Mouse (Mus musculus): ENCODE measurements around the gene Itpkb. TPM values are rescaled to one million over a fixed set of nuclear protein-coding genes. Genes with fewer than 3 reads are reported as not detected.

Itpkb gene
- polyA plus RNA-seq, 1 experiment = 12.5 TPM

GRCm38 (mm10) chr1:180401725-180402124 is 71.4 kb downstream of the Itpkb start:
- Histone ChIP-seq H3K27ac (ENCODE audit: insufficient read depth, low read length) (no peak overlapping the region), H3K4me1 (ENCODE audit: control insufficient read depth, insufficient read depth, low read length) (peaks cover 16% of the 10 kb centered on the region), H3K4me3 (ENCODE audit: insufficient read depth, low read length) (no peak overlapping the region)
- no peak for TF ChIP-seq CTCF (IDR thresholded peaks at IDR 0.05; ENCODE audit: borderline replicate concordance, insufficient read depth, low read length)
- TF ChIP-seq POLR2A (IDR thresholded peaks at IDR 0.05; ENCODE audit: low read depth, low read length) = no peak

GRCm38 (mm10) chr1:180402481-180403081 is 72.3 kb downstream of the Itpkb start:
- TF ChIP-seq POLR2A (IDR thresholded peaks at IDR 0.05; ENCODE audit: low read depth, low read length) (no peak), CTCF (IDR thresholded peaks at IDR 0.05; ENCODE audit: borderline replicate concordance, insufficient read depth, low read length) (no peak)
- peaks cover 16% of the 10 kb centered on the region for H3K4me1 ChIP-seq (ENCODE audit: control insufficient read depth, insufficient read depth, low read length)
- H3K27ac ChIP-seq (ENCODE audit: insufficient read depth, low read length) = no peak overlapping the region
- H3K4me3 ChIP-seq (ENCODE audit: insufficient read depth, low read length) = no peak overlapping the region

- H3K4me3 ChIP-seq (ENCODE audit: insufficient read depth, low read length) = no peak overlapping the region
- TF ChIP-seq POLR2A (IDR thresholded peaks at IDR 0.05; ENCODE audit: low read depth, low read length) (no peak), CTCF (IDR thresholded peaks at IDR 0.05; ENCODE audit: borderline replicate concordance, insufficient read depth, low read length) (no peak)
- H3K4me1 ChIP-seq (ENCODE audit: control insufficient read depth, insufficient read depth, low read length) = peaks cover 16% of the 10 kb centered on the region
- H3K27ac ChIP-seq (ENCODE audit: insufficient read depth, low read length) = 0 out of 2 replicates have a peak overlapping the region, but pooled peaks have one; percentile 3
Measured at GRCm38 (mm10) chr1:180403357-180403693, 73.0 kb downstream of the Itpkb start.

- Histone ChIP-seq H3K4me3 (ENCODE audit: insufficient read depth, low read length) (no peak overlapping the region), H3K4me1 (ENCODE audit: control insufficient read depth, insufficient read depth, low read length) (peaks cover 16% of the 10 kb centered on the region)
- no peak for TF ChIP-seq POLR2A (IDR thresholded peaks at IDR 0.05; ENCODE audit: low read depth, low read length)
- no peak for TF ChIP-seq CTCF (IDR thresholded peaks at IDR 0.05; ENCODE audit: borderline replicate concordance, insufficient read depth, low read length)
Measured at GRCm38 (mm10) chr1:180403694-180404606, 73.7 kb downstream of the Itpkb start.

GRCm38 (mm10) chr1:180404706-180405105 is 74.4 kb downstream of the Itpkb start:
- Histone ChIP-seq H3K27ac (ENCODE audit: insufficient read depth, low read length) (no peak overlapping the region), H3K4me1 (ENCODE audit: control insufficient read depth, insufficient read depth, low read length) (peaks cover 16% of the 10 kb centered on the region), H3K4me3 (ENCODE audit: insufficient read depth, low read length) (no peak overlapping the region)
- TF ChIP-seq CTCF (IDR thresholded peaks at IDR 0.05; ENCODE audit: borderline replicate concordance, insufficient read depth, low read length) (no peak), POLR2A (IDR thresholded peaks at IDR 0.05; ENCODE audit: low read depth, low read length) (no peak)

More at GRCm38 (mm10) chr1:180403694-180404606, 73.7 kb downstream of the Itpkb start:
- H3K27ac ChIP-seq (ENCODE audit: insufficient read depth, low read length) = peak overlapping the region; percentile 3; the same call in 1 of the 2 replicates

GRCm38 (mm10) chr1:180405576-180406335 is 75.5 kb downstream of the Itpkb start:
- Histone ChIP-seq H3K4me3 (ENCODE audit: insufficient read depth, low read length) (no peak overlapping the region), H3K27ac (ENCODE audit: insufficient read depth, low read length) (no peak overlapping the region), H3K4me1 (ENCODE audit: control insufficient read depth, insufficient read depth, low read length) (peaks cover 20% of the 10 kb centered on the region)
- no peak for TF ChIP-seq CTCF (IDR thresholded peaks at IDR 0.05; ENCODE audit: borderline replicate concordance, insufficient read depth, low read length)
- TF ChIP-seq POLR2A (IDR thresholded peaks at IDR 0.05; ENCODE audit: low read depth, low read length) = no peak

GRCm38 (mm10) chr1:180406336-180407035 is 76.2 kb downstream of the Itpkb start:
- H3K27ac ChIP-seq (ENCODE audit: insufficient read depth, low read length) = no peak overlapping the region
- TF ChIP-seq POLR2A (IDR thresholded peaks at IDR 0.05; ENCODE audit: low read depth, low read length) (no peak), CTCF (IDR thresholded peaks at IDR 0.05; ENCODE audit: borderline replicate concordance, insufficient read depth, low read length) (no peak)
- H3K4me1 ChIP-seq (ENCODE audit: control insufficient read depth, insufficient read depth, low read length) = peaks cover 20% of the 10 kb centered on the region
- H3K4me3 ChIP-seq (ENCODE audit: insufficient read depth, low read length) = no peak overlapping the region

GRCm38 (mm10) chr1:180407171-180407671 is 76.9 kb downstream of the Itpkb start:
- Histone ChIP-seq H3K27ac (ENCODE audit: insufficient read depth, low read length) (no peak overlapping the region), H3K4me1 (ENCODE audit: control insufficient read depth, insufficient read depth, low read length) (peaks cover 20% of the 10 kb centered on the region), H3K4me3 (ENCODE audit: insufficient read depth, low read length) (no peak overlapping the region)
- no peak for TF ChIP-seq CTCF (IDR thresholded peaks at IDR 0.05; ENCODE audit: borderline replicate concordance, insufficient read depth, low read length)
- TF ChIP-seq POLR2A (IDR thresholded peaks at IDR 0.05; ENCODE audit: low read depth, low read length) = no peak
